Mouse (Mus musculus) embryonic facial prominence, embryonic 12.5 days (tissue): ENCODE measurements around the gene Dennd4b. TPM values are rescaled to one million over a fixed set of nuclear protein-coding genes. Genes with fewer than 3 reads are reported as not detected.

Experiments
- ATAC-seq: fragments of 200-750 bp; cut with Nextera tagmentation; 2 replicates; pipeline ENCODE4 v1.8.0; 2017; ENCODE audit not compliant: insufficient number of reproducible peaks, insufficient read depth, low FRiP score, low TSS enrichment
- H3K27ac ChIP-seq: fragments of 300-500 bp; sonication (generic); 2 replicates; pipeline ENCODE4 v1.5.1; 2016; ENCODE audit warnings: mild to moderate bottlenecking
- H3K27me3 ChIP-seq: fragments of 300-500 bp; sonication (generic); 2 replicates; pipeline ENCODE4 v1.6.1; 2016; ENCODE audit warnings: mild to moderate bottlenecking, moderate library complexity
- H3K36me3 ChIP-seq: fragments of 300-500 bp; sonication (generic); 2 replicates; pipeline ENCODE4 v1.6.1; 2016; ENCODE audit warnings: mild to moderate bottlenecking
- H3K4me1 ChIP-seq: fragments of 300-500 bp; sonication (generic); 2 replicates; pipeline ENCODE4 v1.6.1; 2016
- H3K4me2 ChIP-seq: fragments of 300-500 bp; sonication (generic); replicated peaks from 2 replicates; pipeline ENCODE4 v1.6.1; 2016; ENCODE audit warnings: mild to moderate bottlenecking, moderate library complexity
- H3K4me3 ChIP-seq: fragments of 300-500 bp; sonication (generic); 2 replicates; pipeline ENCODE4 v1.5.1; 2016; ENCODE audit warnings: mild to moderate bottlenecking
- H3K9ac ChIP-seq: fragments of 300-500 bp; sonication (generic); 2 replicates; pipeline ENCODE4 v1.6.1; 2016; ENCODE audit warnings: mild to moderate bottlenecking, moderate library complexity
- H3K9me3 ChIP-seq: fragments of 300-500 bp; sonication (generic); 2 replicates; pipeline ENCODE4 v1.6.1; 2016; ENCODE audit warnings: mild to moderate bottlenecking, moderate library complexity
- WGBS: fragments of 180-500 bp; shearing (Covaris S2); methylation state at CpG from one replicate; pipeline ENCODE4 v1.1.7; 2016; 5-methylcytosine and 5-hydroxymethylcytosine counted together
- polyA plus RNA-seq: library from polyadenylated mRNA; unstranded; fragments of >200 nt; fragmentation: Nextera tagmentation; extraction: Ambion mirVana; gene quantifications from 2 replicates; pipeline ENCODE4 v1.2.1, GENCODE M21; 2016

Dennd4b gene
- polyA plus RNA-seq, 1 experiment from 2014 or later = 5.7 TPM

- WGBS = under 1% methylated on average over 38 of the region's 40 CpGs
- Histone ChIP-seq H3K27me3 (no peaks in the 10 kb centered on the region), H3K27ac (peak within 1 kb of the TSS; percentile 79), H3K4me3 (peak within 1 kb of the TSS; percentile 88), H3K4me1 (peaks cover 26% of the 10 kb centered on the region), H3K9ac (peak within 1 kb of the TSS; percentile 88), H3K4me2 (peak within 1 kb of the TSS; percentile 81), H3K36me3 (peaks cover 29% of the 10 kb centered on the region), H3K9me3 (no peaks in the 10 kb centered on the region)
- ATAC-seq = peak; percentile 96
Observed at GRCm38 (mm10) chr3:90253653-90254418, 11.1 kb upstream of the Dennd4b start, which contains the start of gene Crtc2. Crtc2 (plus strand) TSS chr3:90254163.

GRCm38 (mm10) chr3:90254419-90255193 lies 10.4 kb upstream of the Dennd4b start:
- ATAC-seq = peak; percentile 58
- peaks cover 37% of the 10 kb centered on the region for H3K36me3 ChIP-seq
- no peaks in the 10 kb centered on the region for H3K9me3 ChIP-seq
- H3K27me3 ChIP-seq = no peaks in the 10 kb centered on the region
- peak overlapping the region; percentile 88 for H3K4me3 ChIP-seq
- H3K9ac ChIP-seq = peak overlapping the region; percentile 88
- peaks cover 18% of the 10 kb centered on the region for H3K4me1 ChIP-seq
- H3K4me2 ChIP-seq = peak overlapping the region; percentile 81
- peak overlapping the region; percentile 79 for H3K27ac ChIP-seq
- 1% methylated on average over 41 of the region's 41 CpGs for WGBS

GRCm38 (mm10) chr3:90255194-90255565 lies 9.8 kb upstream of the Dennd4b start:
- peaks cover 42% of the 10 kb centered on the region for H3K36me3 ChIP-seq
- H3K4me3 ChIP-seq = peak overlapping the region; percentile 88
- H3K4me2 ChIP-seq = peak overlapping the region; percentile 81
- peak overlapping the region; percentile 88 for H3K9ac ChIP-seq
- no peak for ATAC-seq
- peak overlapping the region; percentile 79; the same call in 1 of the 2 replicates for H3K27ac ChIP-seq
- H3K4me1 ChIP-seq = peaks cover 18% of the 10 kb centered on the region
- H3K27me3 ChIP-seq = no peaks in the 10 kb centered on the region
- H3K9me3 ChIP-seq = no peaks in the 10 kb centered on the region
- 23% methylated on average over 2 of the region's 2 CpGs for WGBS

- 94% methylated on average over 14 of the region's 14 CpGs for WGBS
- Histone ChIP-seq H3K9me3 (no peaks in the 10 kb centered on the region), H3K36me3 (peaks cover 43% of the 10 kb centered on the region), H3K27me3 (no peaks in the 10 kb centered on the region), H3K4me2 (peak overlapping the region; percentile 81), H3K4me3 (no peak overlapping the region), H3K27ac (no peak overlapping the region), H3K9ac (no peak overlapping the region), H3K4me1 (peaks cover 18% of the 10 kb centered on the region)
- no peak for ATAC-seq
Observed at GRCm38 (mm10) chr3:90255784-90256353, 9.1 kb upstream of the Dennd4b start.

- no peak overlapping the region for H3K4me2 ChIP-seq
- H3K27ac ChIP-seq = no peak overlapping the region
- H3K9ac ChIP-seq = no peak overlapping the region
- no peaks in the 10 kb centered on the region for H3K27me3 ChIP-seq
- peaks cover 44% of the 10 kb centered on the region for H3K36me3 ChIP-seq
- H3K4me3 ChIP-seq = no peak overlapping the region
- H3K4me1 ChIP-seq = peaks cover 18% of the 10 kb centered on the region
- ATAC-seq = no peak
- no peaks in the 10 kb centered on the region for H3K9me3 ChIP-seq
- 93% methylated on average over 19 of the region's 19 CpGs for WGBS
Observed at GRCm38 (mm10) chr3:90256731-90257530, 8.1 kb upstream of the Dennd4b start.

GRCm38 (mm10) chr3:90258521-90258920 lies 6.5 kb upstream of the Dennd4b start:
- 95% methylated on average over 4 of the region's 4 CpGs for WGBS
- Histone ChIP-seq H3K4me2 (no peak overlapping the region), H3K27ac (no peak overlapping the region), H3K27me3 (no peaks in the 10 kb centered on the region), H3K4me1 (peaks cover 17% of the 10 kb centered on the region), H3K9me3 (no peaks in the 10 kb centered on the region), H3K36me3 (peaks cover 60% of the 10 kb centered on the region), H3K4me3 (no peak overlapping the region), H3K9ac (no peak overlapping the region)
- no peak for ATAC-seq

GRCm38 (mm10) chr3:90263121-90263771 lies 1.7 kb upstream of the Dennd4b start:
- ATAC-seq = no peak
- H3K36me3 ChIP-seq = peaks cover 54% of the 10 kb centered on the region
- H3K27me3 ChIP-seq = no peaks in the 10 kb centered on the region
- H3K9me3 ChIP-seq = no peaks in the 10 kb centered on the region
- H3K9ac ChIP-seq = no peak overlapping the region
- no peak overlapping the region for H3K27ac ChIP-seq
- H3K4me3 ChIP-seq = no peak overlapping the region
- H3K4me2 ChIP-seq = no peak overlapping the region
- 83% methylated on average over 5 of the region's 5 CpGs for WGBS
- H3K4me1 ChIP-seq = peaks cover 13% of the 10 kb centered on the region

- peaks cover 41% of the 10 kb centered on the region for H3K36me3 ChIP-seq
- H3K9me3 ChIP-seq = no peaks in the 10 kb centered on the region
- H3K4me2 ChIP-seq = peak overlapping the region; percentile 80
- ATAC-seq = no peak
- peak overlapping the region; percentile 97; the same call in 1 of the 2 replicates for H3K27ac ChIP-seq
- no peaks in the 10 kb centered on the region for H3K27me3 ChIP-seq
- 32% methylated on average over 10 of the region's 10 CpGs for WGBS
- peak overlapping the region; percentile 81 for H3K4me3 ChIP-seq
- H3K9ac ChIP-seq = peak overlapping the region; percentile 82
- peaks cover 13% of the 10 kb centered on the region for H3K4me1 ChIP-seq
Observed at GRCm38 (mm10) chr3:90264687-90265033, 325 bp upstream of the Dennd4b start.

- Histone ChIP-seq H3K4me1 (peaks cover 13% of the 10 kb centered on the region), H3K9ac (peak overlapping the region; percentile 82), H3K9me3 (no peaks in the 10 kb centered on the region), H3K4me2 (peak overlapping the region; percentile 80), H3K27ac (peak overlapping the region; percentile 97), H3K27me3 (no peaks in the 10 kb centered on the region), H3K36me3 (peaks cover 34% of the 10 kb centered on the region), H3K4me3 (peak overlapping the region; percentile 81)
- peak; percentile 19 for ATAC-seq
- WGBS = 28% methylated on average over 15 of the region's 16 CpGs
Observed at GRCm38 (mm10) chr3:90265932-90266741, 1.2 kb downstream of the Dennd4b start.
